Mouse (Mus musculus): ENCODE measurements around the gene Myo18b. TPM values are rescaled to one million over a fixed set of nuclear protein-coding genes. Genes with fewer than 3 reads are reported as not detected.

The Myo18b gene
- polyA plus RNA-seq, 1 experiment, result 2.0 TPM

DNA sequence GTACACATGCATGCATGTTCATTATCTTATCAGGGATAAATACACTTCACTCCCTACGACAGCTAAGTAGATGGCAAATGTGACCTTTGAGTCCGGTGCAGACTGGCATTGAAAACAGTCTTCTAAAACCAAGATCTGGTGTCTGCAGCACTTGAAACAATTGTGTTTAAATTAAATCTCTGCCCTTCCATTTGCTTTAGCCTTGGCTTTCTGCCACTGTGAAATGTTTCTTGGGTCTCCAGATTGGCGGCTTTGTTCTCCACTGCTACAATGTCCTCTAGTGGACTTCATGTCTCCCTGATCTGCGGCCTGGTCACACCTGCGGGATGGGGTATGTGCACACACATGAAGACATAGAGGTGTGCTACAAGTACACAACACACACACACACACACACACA is 221.4 kb downstream of the Myo18b start:
- no peak for DNase-seq (ENCODE audit: low read depth)

DNA sequence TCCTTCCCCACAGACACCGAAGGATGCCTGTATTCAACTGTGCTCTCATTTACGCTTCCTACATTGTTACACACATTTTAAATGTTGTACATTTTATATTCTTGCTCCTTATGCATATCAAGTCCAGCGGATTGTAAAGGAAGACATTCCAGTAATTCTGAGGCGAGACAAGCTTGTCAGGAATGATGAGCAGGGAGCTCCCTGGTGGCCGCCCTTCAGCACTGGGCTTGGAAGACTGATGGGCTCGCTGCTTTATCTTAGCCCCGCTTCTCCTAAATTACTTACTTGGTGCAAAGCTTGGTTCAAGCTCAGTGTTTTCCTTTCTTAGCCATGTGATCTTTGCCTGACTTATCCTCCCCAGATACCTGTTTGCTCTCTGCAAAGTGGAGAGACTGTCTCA is 223.7 kb downstream of the Myo18b start:
- DNase-seq (ENCODE audit: low read depth), result no peak

- no peak for DNase-seq (ENCODE audit: low read depth)
Measured at GRCm38 (mm10) chr5:112671961-112672360, 224.2 kb downstream of the Myo18b start.

GRCm38 (mm10) chr5:112667153-112667552 is 229.0 kb downstream of the Myo18b start:
- no peak for DNase-seq (ENCODE audit: low read depth)

GRCm38 (mm10) chr5:112665661-112666060 is 230.5 kb downstream of the Myo18b start:
- DNase-seq (ENCODE audit: low read depth), result no peak

DNA sequence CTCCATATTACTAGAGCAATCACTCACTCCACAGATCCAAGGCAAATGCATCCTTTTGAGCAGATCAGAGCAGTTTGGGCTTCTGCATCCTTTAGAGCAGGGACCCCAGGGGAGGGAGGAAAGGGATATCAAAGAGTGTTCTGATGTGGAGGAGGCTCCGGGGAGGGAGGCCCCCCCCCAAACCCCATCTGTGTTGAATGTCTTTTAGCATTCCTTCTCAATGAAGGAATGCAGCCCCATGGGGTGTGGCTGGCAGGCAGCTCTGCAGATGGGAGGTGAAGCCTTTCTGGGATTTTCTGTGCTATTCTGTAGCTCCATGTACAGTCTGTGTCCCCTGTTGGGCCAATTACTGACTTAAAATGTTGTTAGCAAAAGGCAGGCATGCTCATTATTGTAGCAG is 232.5 kb downstream of the Myo18b start:
- DNase-seq (ENCODE audit: low read depth), result no peak

GRCm38 (mm10) chr5:112660924-112661431 is 235.2 kb downstream of the Myo18b start:
- no peak for DNase-seq (ENCODE audit: low read depth)

DNA sequence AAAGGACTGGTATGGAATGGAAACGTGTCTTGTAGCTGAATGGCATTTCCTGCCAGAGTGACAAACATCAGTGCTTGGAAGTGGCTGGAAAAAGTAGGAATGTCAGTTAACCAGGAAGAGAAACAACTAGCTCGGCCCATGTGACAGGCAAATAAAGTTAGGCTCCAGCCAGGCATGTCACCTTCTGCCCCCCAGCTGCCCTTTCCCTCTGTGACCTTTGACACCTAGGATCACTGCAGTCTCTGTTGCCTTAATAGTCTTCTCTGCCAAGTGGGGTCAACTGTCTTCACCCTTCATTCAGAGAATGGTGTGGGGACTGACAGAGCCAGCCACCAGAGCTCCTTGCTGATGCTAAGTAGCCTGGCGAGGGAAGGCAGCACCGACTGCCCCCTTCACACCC is 236.9 kb downstream of the Myo18b start:
- no peak for DNase-seq (ENCODE audit: low read depth)

DNA sequence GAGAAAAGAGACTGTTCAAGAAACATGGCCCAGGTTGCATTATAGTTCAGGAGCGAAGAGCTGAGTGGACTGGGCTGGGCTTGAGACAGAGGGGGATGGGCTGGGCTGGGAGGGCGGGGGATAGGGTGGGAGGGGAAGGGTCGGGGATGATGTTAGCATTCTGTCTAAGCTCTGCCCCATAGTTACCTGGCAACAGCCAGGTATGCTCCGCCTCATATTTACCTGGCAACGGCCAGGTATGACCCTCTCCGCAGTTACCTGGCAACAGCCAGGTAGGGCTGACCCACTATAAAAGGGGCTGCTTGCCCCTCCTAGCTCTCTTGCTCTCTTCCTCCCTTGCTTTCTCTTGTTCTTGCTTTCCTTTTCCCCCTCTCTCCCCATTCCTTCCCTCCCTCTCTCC is 239.4 kb downstream of the Myo18b start:
- no peak for DNase-seq (ENCODE audit: low read depth)

GRCm38 (mm10) chr5:112655986-112656541 is 240.1 kb downstream of the Myo18b start:
- no peak for DNase-seq (ENCODE audit: low read depth)

GRCm38 (mm10) chr5:112655529-112655928 is 240.6 kb downstream of the Myo18b start:
- no peak for DNase-seq (ENCODE audit: low read depth)

GRCm38 (mm10) chr5:112652036-112652435 is 244.1 kb downstream of the Myo18b start:
- no peak for DNase-seq (ENCODE audit: low read depth)

GRCm38 (mm10) chr5:112649164-112649702 is 246.9 kb downstream of the Myo18b start:
- no peak for DNase-seq (ENCODE audit: low read depth)

DNA sequence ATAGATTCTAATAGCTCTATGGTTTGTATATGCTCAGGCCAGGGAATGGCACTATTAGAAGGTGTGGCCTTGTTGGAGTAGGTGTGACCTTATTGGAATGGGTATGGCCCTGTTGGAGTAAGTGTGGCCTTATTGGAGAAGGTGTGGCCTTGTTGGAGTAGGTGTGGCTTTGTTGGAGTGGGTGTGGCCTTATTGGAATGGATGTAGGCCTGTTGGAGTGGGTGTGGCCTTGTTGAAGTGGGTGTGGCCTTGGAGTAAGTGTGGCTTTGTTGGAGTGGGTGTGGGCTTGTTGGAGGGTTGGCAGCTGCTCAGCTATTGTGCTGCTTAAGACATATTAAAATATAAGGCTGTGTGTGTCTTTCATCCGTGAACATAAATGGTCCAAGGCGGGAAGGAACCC is 249.3 kb downstream of the Myo18b start:
- DNase-seq (ENCODE audit: low read depth), result no peak

GRCm38 (mm10) chr5:112645535-112645934 is 250.6 kb downstream of the Myo18b start:
- no peak for DNase-seq (ENCODE audit: low read depth)

- DNase-seq (ENCODE audit: low read depth), result no peak
Measured at GRCm38 (mm10) chr5:112643533-112644272, 252.5 kb downstream of the Myo18b start.

DNA sequence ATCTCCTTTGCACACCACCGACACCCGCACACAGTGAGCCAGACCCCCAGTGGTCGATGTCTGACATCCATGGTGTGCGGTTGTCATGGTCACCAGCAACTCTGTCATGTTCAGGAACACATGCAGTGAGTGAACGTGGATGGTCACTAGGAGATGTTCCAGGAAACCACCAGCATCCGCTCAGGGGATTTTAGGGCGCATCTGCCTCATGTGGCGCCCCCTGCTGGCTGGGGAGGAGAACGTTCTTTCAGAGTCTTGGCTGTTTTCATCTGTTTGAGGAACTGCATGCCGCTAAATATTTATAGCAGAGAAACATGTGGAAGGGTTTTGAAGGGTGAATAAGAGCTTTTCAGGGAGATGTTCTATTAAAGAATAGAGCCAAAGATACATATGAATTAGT is 253.4 kb downstream of the Myo18b start:
- DNase-seq (ENCODE audit: low read depth), result no peak

- no peak for DNase-seq (ENCODE audit: low read depth)
Measured at GRCm38 (mm10) chr5:112641770-112642169, 254.4 kb downstream of the Myo18b start.

GRCm38 (mm10) chr5:112641131-112641530 is 255.0 kb downstream of the Myo18b start:
- no peak for DNase-seq (ENCODE audit: low read depth)

DNA sequence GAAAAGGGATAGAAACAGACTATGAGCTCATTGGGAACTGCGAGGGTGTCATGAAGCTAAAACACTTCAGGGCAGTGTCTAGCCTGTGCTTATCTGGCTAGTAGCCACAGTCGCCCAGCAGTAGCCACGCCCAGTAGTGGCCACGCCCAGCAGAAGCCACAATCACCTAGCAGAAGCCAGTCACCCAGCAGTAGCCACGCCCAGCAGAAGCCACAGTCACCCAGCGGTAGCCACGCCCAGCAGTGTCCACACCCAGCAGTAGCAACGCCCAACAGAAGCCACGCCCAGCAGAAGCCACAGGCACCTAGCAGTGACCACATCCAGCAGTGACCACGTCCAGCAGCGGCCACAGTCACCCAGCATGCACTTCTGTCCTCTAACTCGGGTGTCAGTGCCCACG is 255.5 kb downstream of the Myo18b start:
- DNase-seq (ENCODE audit: low read depth), result no peak

All from gonadal fat pad, adult 2 months (tissue).